Mouse (Mus musculus): Measurements from ENCODE around the gene Tulp4. TPM values are rescaled to one million over a fixed set of nuclear protein-coding genes. Genes with fewer than 3 reads are reported as not detected.

Tulp4 gene
- polyA plus RNA-seq (2012; rRNA removed): 134 and 143 TPM in 2 replicates

GRCm38 (mm10) chr17:6106361-6107014, at the start of gene Tulp4:
TSS of gene Tulp4 (plus strand) at chr17:6106437.

GRCm38 (mm10) chr17:6079287-6080122, 26.7 kb upstream of the Tulp4 start, which contains the start of the genes Serac1 and Gtf2h5:
TSS of gene Serac1 (minus strand) at chr17:6079741.
TSS of gene Gtf2h5 (plus strand) at chr17:6079786.

GRCm38 (mm10) chr17:6256400-6257069, 150.3 kb downstream of the Tulp4 start, which contains the start of gene Tmem181a:
TSS of gene Tmem181a (plus strand) at chr17:6256860.

Other genes with a start within 250 kb of the Tulp4 start
- gene Synj2, start 165.2 kb upstream of the Tulp4 start, polyA plus RNA-seq (2012; rRNA removed): 0.97 and 1.9 TPM in 2 replicates
- gene Serac1, start 26.7 kb upstream of the Tulp4 start, polyA plus RNA-seq (2012; rRNA removed): 25.1 and 25.2 TPM in 2 replicates
- 106 and 111 TPM in 2 replicates for gene Gtf2h5, start 26.7 kb upstream of the Tulp4 start, polyA plus RNA-seq (2012; rRNA removed)
- 30.7 and 32.9 TPM in 2 replicates for gene Tmem181a, start 150.4 kb downstream of the Tulp4 start, polyA plus RNA-seq (2012; rRNA removed)
- 51.3 and 59.3 TPM in 2 replicates for gene Dynlt1a, start 211.1 kb downstream of the Tulp4 start, polyA plus RNA-seq (2012; rRNA removed)

Data from central nervous system, embryonic 14 days (tissue).